Mouse (Mus musculus) gastrocnemius, adult 18-20 months (tissue): Measurements from ENCODE around the gene Pgbd5. TPM values are rescaled to one million over a fixed set of nuclear protein-coding genes. Genes with fewer than 3 reads are reported as not detected.

ENCODE experiments used
- DNase-seq: peaks from one replicate; pipeline ENCODE4 v3.0.0; 2021; ENCODE audit warnings: low spot score
- total RNA-seq, 2 experiments: library from RNA; stranded (reverse); gene quantifications; 2 replicates each; pipeline ENCODE4 v1.2.3; 2021

The Pgbd5 gene
- total RNA-seq, 2 experiments from 2014 or later = 0.07 to 0.40 TPM

DNA sequence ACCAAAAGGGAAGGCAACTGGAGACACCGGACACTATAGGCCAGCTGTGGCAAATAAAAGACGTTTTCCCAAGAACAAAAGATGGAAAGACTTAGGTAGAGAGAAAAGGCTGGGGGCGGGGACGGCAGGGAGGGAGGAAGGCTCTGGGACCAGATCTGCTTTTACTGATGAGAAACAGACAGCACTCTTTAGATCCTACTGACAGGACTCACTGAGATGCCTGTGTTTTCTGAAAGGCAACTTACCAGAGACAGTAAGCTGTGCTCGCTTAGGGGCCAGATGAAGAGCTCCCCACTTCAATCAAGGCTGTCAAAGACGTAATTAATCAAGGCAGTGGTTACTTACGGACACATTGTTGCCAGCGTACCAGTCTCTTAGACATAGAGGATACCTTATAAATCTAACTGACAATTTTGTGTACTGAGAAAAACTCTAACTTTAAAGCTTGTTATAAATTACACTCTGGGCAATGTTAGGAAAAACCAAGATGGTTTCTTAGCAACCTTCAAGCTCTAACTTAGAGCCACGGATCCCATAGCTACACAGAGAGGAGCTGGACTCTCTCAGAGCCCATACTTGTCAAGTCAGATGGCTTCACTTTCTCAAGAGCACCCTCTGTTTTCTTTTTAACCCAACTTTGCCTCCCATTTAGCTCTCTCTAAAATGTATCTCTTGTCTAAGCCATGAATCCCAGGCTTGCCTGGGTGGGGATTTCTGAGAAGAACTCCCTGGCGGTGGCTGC, 47.0 kb downstream of the Pgbd5 start:
- no peak for DNase-seq

DNA sequence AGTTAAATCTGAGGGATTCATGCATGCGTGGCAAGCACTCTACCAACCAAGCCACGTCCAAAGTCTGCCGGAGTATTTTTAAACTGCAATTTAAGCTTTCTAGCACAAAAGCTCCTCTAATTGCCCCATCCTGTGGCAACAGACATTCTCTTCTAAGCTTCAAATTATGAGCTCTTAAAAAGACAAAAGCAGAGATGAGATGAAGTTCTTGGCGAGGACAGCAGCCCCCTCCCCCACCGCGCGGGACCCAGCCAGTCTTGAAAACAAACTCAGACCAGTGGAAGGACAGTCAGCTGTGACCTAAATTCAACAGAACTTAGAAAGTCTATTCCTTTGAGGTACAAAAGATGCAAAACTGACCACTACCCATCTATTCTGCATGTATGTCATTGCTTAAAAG, 48.3 kb downstream of the Pgbd5 start:
- DNase-seq = no peak

DNA sequence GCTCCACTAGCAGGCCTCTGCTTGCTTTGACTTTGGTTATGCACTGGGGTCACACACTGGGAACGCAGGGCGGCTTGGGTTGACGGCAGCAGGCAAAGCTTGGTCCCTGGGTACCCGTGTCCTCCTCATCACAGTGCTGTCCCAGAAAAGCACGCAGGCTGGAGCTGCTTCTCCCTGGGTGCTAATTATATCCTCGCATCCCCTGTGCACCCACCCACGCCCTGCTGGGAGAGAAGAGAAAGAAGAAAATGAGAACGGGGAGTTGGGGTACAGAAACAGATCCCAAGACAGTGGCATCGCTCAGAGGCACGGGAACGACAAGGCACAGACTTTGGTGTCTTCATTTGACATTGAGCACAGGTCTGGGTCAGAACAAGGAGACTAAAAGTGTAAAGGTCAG, 50.0 kb downstream of the Pgbd5 start:
- no peak for DNase-seq

DNA sequence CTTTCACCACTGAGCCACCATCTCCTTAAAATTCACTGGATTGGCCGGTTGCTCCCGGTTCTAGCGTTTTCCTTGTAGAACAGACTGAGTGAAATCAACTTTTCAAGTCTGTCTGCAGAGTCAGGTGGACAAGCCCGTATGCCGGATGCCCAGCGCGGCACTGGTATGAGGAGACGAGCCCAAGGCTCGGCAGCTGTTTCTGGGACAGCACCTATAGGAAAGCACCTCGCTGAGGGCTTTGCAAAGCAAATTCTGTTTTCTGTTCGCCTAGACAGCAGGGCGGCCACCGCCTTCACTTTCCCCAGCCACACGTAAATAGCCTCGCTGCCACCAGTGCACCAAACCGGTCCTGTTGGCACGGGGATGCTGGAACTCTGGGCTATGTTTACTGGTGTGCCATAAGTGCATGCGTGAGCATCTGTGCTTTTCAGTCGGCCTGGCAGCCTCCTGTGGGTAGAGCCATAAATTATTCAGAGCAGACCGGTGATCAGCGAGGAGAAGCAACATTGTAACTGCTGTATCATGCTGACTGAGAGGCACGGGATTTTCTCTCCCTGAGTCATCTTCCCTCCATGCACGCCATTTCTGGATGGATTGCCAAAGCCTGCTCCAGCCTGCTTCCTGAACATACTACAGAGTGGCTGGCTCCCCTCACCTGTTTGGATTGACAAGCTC, 53.1 kb downstream of the Pgbd5 start:
- peak; percentile 9 for DNase-seq

DNA sequence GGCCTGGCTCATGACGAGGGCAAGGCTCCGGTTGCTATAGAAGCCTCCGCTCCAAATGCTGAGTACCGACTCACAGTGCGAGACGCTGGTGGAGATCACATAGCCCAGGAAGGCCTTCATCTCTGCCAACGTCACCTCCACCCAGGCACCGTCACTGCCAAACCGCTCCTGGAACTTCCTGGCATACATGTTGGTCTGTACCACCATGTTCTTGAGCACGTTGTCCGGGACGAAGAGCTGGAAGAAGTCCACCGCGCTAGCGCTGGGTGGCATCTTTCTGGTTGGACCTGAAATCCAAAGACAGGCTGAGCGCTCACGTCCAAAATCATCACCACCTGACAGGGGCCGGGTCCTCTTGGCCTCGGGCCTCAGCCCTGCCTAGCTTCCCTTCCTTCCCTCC, 55.1 kb downstream of the Pgbd5 start:
- DNase-seq = no peak

DNA sequence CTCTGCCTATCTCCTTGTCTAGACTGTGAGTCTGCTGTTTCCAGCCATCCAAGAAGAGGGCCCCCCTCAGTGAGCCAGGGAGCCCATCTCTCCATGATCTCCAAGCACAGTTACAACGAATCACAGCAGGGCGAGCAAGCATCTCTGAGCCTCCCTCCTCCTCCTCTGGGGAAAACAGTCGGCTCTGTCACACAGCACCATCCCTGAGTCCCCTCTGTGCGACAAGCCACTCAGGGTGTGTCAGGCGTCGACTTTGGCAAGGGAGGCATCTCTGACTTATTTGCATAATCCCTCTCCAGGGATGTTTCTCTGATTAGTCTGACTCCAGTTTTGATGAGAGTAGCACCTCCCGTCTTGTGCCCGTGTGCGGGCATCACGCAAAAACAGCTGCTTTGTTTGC, 57.2 kb downstream of the Pgbd5 start:
- DNase-seq = no peak

DNA sequence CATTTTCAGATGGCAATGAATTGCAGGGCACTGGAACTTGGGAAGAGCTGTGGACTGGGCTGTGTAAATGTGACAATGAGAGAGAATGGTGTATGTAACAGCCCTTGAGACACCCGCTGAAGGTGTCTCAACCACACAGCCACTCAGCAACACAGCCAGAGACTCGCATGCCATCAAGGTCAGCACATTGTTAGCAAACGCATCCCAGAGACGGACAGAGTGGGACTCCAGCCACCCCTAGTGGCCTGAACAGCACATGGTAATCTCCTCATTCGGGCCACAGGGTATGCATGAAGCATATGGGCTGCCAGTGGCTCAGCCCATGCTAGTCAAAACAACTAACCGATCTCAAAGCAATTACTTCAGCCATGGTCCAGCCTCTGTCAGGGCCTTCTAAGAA, 60.2 kb downstream of the Pgbd5 start:
- no peak for DNase-seq

DNA sequence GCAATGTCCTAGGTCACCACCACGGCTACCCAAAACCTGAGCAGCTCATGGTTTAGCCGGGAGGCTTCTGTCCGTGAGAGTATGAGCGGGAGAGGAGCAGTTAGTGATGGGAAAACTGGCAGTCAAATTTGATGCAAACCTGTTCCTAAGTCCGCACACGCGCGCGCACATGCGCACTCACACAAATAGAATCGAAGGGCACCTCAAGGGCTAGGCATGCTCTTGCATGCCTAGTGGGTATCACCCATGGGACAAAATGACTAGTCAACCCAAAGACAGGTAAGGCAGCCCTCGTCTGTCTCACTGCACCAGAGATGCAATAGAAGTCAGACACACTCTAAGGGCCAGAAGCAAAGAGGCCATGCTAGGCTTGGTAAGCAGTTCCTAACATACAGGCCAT, 63.1 kb downstream of the Pgbd5 start:
- no peak for DNase-seq

DNA sequence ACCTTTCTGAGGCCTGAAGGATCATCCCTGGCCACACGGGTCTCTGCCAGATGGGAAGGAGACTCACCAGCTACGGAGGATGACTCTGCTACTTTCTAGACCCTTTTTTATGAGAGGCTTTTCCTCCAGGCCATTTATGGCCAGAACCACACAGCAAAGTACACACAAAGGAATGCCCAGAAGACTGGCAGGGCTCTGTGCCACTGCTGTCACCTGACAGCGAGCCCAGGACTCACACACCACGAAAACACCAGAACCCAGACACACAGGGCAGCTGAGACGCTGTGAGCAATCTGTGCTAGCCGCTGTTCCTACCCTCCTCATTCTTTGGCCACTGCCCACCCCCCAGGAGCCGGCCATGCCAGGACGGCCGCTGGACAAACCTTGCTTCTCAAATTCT, 63.7 kb downstream of the Pgbd5 start:
- no peak for DNase-seq

DNA sequence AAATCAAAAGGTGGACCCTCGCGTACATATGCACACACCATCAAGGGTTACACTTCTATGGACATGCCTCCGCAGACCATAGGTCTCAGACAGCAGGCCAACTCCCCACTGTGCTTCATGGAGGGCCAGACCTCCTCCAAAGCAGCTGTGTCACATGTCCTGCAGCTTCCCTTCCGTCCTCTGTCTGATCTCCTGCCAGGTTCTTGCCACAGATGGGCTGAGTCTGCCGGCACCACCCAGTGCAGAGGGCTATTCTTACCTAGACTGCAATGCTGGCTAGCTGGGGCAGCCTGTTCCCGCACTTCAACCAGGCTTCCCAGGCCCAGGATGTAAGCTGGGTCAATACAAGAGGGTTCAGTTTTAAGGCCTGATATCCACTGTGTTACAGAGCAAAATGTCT, 64.3 kb downstream of the Pgbd5 start:
- no peak for DNase-seq

DNA sequence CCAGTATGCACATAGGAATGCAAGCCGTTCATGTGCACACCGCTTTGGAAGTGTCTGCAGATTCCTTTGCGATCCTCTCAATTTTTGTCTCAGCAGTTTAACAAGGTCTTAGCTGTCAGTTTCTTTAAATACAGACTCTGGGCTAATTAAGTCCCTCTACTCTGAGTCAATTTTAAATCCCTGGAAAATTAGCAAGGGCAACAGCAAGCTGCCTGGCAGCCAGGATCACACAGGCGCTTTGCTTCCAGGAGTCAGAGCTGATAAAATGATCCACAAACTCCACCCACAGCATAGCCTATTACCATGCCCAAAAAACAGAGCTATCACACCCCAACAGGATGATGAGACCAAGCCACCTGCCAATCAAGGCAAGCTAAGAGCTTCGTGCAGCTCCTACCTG, 65.7 kb downstream of the Pgbd5 start:
- no peak for DNase-seq

DNA sequence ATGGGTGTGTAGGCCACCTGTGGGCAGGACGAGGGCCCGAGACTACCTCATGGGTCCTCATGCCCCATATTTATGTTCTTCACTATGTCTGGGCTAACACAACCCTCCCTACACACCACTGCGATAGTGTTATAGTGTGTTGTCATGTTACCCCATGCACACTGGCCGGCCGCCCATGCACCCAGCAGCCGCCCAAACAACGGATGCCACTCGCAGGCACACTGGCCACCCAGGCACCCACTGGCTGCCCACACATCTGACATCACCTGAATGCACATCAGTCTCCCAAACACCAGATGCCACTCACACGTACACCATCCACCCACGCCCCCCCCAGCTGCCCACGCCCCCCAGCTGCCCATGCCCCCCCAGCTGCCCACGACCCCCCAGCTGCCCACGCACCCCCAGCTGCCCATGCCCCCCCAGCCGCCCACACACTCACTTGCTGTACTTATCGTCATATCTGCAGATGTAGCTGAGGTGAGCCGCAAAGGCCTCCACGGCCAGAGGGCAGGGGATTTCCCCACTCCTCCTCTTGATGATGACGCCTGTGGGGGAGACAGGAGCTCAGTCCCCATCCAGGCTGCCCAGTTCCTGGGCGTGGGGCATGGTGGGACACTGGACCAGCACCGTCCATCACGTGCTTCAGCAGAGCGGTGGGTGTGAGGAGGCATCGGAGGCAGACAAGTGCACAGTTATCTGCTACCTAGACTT, 67.9 kb downstream of the Pgbd5 start:
- no peak for DNase-seq

DNA sequence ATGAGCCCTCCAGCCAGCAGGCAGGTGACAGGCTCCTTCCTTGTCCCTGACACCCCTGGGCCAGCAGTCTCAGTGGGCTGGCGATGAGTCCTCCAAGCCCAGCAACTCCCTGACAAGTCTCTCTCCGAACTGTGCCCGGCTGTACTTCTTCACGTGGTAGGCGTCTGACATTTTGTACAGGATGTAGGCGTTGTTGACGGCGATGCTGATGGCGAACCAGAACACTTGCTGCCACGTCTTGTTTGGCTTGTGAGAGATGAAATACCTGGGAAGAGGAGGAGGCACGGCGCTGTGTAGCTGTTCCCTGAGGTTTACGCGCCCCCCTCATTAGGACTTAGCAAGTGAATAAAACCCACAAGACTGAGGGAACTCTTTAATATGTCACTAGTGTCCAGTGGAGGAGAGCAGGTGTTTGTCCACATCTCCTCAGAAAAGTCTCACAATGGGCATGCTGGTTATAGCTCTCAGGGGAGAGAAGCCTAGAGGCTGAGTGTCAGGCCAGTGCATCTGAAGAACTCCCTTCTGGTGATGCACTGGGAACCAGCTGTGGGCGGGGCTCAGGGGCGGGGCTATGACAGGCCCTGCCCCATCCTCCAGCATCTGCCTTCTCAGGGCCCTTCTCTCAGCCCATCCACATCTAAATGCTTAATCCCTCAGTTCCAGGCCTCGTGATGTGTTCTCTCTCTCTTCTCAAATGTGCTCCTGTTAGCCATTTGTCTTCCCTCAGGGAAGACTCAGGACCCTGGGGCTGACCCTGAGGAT, 68.9 kb downstream of the Pgbd5 start:
- DNase-seq = no peak

DNA sequence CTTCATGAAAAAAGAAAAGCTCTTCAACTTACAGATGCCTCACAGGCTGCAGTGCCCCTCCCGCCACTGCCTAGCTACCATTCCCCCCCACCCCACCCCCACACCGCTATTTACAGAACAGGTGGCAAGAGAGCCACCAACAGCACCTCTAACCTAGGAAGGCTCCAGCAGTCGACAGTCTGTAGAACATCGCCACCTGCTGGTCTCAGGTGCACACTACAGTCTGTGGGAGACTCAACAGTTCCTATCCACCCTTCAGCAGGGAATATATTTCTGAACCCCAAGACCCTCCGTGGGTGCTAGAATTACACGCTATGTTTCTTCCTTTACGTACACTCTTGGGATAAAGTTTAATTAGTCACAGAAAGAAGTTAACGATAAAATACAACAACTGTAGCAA, 71.2 kb downstream of the Pgbd5 start:
- DNase-seq = peak; percentile 63

DNA sequence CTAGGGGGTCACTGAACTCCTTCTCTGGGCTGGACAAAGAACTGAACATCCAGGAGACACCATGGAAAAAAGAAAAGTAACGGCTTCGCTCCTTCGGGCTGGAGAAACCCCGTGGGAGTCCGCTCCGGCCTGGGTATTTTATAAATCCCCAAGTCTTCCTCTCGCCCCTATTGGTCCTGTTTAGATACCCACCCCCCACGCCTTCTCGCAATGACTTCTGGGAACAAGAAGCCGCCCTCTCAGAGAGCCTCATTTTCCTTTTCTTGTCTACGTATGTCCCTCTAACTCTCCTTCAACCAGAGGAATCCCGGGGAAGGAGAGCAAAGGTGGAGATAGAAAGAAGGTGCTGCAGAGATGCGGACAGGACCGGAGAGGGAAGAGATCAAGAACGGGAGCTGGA, 76.1 kb downstream of the Pgbd5 start:
- DNase-seq = no peak

DNA sequence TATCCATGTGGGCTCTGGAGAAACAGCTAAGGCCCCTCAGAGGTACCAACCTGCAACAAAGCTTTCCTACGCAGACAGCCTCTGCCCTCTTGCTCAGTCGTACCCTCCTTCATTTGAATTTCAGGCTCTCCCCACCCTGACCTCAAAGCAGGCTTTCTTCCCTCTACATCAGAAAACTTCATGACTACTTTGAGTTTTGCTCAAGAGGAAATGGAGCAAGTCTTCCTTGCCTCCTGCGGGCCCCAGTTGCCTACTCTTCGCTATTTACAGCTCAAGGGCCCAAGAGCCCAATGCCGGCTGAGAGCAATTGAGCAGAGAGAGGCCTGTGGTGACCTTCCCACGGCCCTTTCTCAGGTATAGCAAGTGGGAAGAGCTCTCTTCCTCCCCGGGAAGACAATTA, 76.9 kb downstream of the Pgbd5 start:
- no peak for DNase-seq

DNA sequence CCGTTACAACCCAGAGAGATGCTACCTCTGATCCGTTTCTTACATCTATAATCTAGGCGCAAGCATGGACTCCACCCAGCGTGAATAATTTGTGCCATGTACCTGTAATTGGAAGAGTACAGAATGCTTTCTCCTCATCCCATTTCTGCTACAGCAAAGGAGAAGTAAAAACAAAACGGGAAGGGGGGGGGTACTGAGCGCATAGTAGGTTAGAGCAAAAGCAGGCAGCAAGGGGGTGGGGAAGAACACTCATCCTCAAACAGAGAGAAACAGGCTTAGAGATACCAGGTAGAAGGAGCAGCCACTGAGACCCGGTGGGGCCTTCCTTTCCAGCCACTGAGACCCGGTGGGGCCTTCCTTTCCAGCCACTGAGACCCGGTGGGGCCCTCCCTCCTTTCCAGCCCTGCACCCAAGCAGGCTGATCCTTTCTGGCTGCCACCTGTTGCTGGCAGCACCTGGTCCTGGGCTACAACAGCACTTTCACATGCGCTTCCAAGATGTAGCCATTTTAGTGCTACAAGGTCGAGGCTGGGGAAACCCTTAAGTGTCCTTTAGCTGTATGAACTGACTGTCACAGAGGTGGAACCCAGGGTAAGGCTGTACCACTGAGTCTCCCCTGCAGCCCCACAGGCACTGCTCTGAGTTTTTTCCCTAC, 77.6 kb downstream of the Pgbd5 start:
- no peak for DNase-seq

DNA sequence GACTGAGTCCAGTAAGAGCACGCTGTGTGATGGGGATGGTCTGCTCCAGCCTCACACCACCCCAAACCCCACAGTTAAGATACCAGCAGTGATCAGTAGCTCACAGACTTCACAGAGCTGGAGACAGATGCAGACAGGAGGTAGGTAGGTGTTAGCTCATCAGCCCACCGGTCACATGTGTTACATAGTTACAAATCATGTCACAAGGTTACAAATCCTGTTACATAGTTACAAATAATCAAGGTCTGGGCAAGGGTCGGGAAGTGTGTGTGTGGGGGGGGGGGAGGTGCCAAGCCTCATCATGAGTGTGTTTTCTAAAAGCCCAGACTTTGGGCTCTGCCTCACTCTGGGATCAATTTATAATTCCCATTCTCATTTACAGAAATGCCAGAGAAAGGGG, 78.5 kb downstream of the Pgbd5 start:
- no peak for DNase-seq

DNA sequence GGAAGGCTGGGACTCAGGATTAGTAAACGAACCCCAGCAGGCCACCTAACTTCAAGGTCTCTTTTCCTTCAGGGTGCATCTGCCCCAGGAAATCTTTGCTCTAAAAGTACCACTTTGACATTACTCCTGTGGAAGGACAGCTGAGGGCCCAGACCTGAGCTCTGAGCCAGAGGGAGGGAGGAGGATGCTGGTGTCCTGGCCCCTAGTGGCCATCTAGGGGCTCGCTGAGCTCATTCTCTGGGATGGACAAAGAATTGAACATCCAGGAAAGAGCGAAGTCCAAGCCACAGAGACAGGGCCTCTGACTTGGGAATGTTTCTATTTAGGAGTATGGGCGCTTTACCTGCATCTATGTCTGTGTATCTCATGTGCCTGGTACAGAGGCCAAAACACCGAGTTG, 87.8 kb downstream of the Pgbd5 start:
- no peak for DNase-seq

DNA sequence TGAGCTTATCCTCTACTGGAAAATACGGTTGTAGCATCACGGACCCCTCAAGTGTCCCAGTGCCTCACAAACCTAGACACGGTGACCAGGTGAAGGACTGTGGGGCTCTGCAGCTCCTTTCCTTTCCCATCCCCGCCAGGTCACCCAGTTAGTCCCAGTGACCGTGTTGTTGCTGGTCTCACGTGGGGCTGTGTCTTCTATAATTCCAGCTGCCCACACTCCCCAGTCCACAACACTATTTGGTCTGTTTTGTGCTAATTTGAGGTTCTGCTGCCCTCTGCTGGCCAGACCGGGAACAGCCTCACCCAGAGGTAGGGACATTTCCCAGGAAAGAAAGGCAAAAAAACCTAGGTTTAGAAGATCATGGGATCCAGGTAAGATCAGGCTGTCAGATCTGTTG, 89.8 kb downstream of the Pgbd5 start:
- peak; percentile 83 for DNase-seq

DNA sequence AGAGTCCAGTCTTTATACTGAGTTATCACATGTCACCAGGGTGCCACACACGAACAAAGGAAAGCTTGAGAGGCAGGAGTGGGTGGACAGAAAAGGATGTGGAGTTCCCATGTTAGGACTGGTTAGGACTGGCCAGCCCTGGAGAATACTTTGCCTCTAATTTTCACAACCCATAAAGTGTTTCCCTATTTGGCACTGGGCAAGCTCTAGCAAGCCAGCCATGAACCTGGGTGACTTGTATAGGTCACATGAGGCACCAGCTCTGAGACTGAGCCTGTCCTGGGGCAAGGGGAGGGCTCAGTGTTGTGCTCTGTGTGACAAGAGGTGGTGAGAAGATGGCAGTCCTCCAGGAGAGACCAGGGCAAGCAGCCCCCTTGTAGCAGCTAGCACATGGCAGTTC, 91.4 kb downstream of the Pgbd5 start:
- DNase-seq = no peak
